Mouse (Mus musculus) kidney, embryonic 16.5 days (tissue): Measurements from ENCODE around the gene Arid3c. TPM values are rescaled to one million over a fixed set of nuclear protein-coding genes. Genes with fewer than 3 reads are reported as not detected.

Source experiments
- ATAC-seq: fragments of 200-750 bp; cut with Nextera tagmentation; 2 replicates; pipeline ENCODE4 v1.8.0; 2017; ENCODE audit warnings: moderate TSS enrichment; ENCODE audit not compliant: low FRiP score, low TSS enrichment
- H3K27ac ChIP-seq: fragments of 300-500 bp; sonication (generic); 2 replicates; pipeline ENCODE4 v1.5.1; 2014; ENCODE audit warnings: low read length
- H3K27me3 ChIP-seq: fragments of 300-500 bp; sonication (generic); 2 replicates; pipeline ENCODE4 v1.6.1; 2014; ENCODE audit warnings: low read length, control low read depth, mixed read lengths; ENCODE audit not compliant: insufficient read depth
- H3K36me3 ChIP-seq: fragments of 300-500 bp; sonication (generic); 2 replicates; pipeline ENCODE4 v1.6.1; 2014; ENCODE audit warnings: low read length, control low read depth, mixed read lengths; ENCODE audit not compliant: insufficient read depth
- H3K4me1 ChIP-seq: fragments of 300-500 bp; sonication (generic); 2 replicates; pipeline ENCODE4 v1.6.1; 2014; ENCODE audit warnings: low read length, control low read depth, mixed read lengths; ENCODE audit not compliant: insufficient read depth
- H3K4me2 ChIP-seq: fragments of 300-500 bp; sonication (generic); replicated peaks from 2 replicates; pipeline ENCODE4 v1.6.1; 2014; ENCODE audit warnings: low read depth, low read length
- H3K4me3 ChIP-seq: fragments of 300-500 bp; sonication (generic); 2 replicates; pipeline ENCODE4 v1.5.1; 2014; ENCODE audit warnings: mild to moderate bottlenecking, low read length
- H3K9ac ChIP-seq: fragments of 300-500 bp; sonication (generic); replicated peaks from 2 replicates; pipeline ENCODE4 v1.6.1; 2014; ENCODE audit warnings: low read length
- H3K9me3 ChIP-seq: fragments of 300-500 bp; sonication (generic); 2 replicates; pipeline ENCODE4 v1.6.1; 2016; ENCODE audit warnings: low read length, control low read depth
- WGBS: fragments of 180-500 bp; shearing (Covaris S2); extraction: QIAGEN DNeasy Blood & Tissue Kit; methylation state at CpG from one replicate; pipeline ENCODE4 v1.1.7; 2014; 5-methylcytosine and 5-hydroxymethylcytosine counted together
- polyA plus RNA-seq: library from polyadenylated mRNA; unstranded; fragments of >200 nt; fragmentation: Nextera tagmentation; extraction: Ambion mirVana; gene quantifications from 2 replicates; pipeline ENCODE4 v1.2.1, GENCODE M21; 2015

Arid3c gene
- polyA plus RNA-seq, 1 experiment from 2014 or later = not detected

DNA sequence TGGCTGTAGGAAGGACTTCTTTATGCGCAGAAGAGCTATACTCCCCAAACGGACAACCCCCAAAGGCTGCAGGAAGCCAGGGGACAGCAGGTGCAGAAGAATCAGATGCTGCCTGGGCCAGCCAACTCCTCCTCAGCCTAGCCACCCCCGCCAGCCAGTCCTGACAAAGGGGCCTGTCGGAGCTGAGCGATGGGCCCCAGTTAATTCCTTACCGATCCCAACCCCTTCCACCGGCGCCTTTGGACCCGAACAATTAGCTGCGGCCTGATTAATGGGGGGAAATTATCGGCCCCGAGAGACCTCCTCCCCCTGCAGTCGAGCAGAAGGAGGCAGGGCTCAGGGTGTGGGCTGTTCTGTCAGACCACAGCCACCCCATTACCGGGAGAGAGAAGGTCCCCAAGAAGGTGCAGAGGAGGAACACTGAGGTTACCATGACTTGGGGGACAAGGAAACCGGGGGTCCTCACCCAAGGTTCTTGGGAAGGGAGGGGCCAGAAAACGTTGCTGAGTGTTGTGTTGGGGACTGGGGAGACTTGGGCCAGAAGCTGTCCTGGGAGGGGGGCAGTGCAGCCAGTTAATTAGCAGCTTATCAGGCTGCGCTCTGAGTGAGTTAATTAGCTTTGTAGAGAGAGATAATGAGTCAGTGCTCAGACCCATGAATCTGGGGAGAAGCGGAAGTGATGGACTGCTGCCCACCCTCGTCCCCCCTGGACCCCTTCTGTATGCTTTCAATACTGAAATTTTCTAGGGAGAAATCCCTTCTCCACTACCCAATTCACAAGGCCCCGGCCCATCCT, 3.9 kb downstream of the Arid3c start:
- H3K9me3 ChIP-seq = no peaks in the 10 kb centered on the region
- peak overlapping the region; percentile 4; the same call in 1 of the 2 replicates for H3K4me2 ChIP-seq
- H3K4me3 ChIP-seq = no peak overlapping the region
- 15% methylated on average over 20 of the region's 20 CpGs for WGBS
- no peak overlapping the region for H3K27ac ChIP-seq
- no peak for ATAC-seq
- H3K4me1 ChIP-seq = peaks cover 27% of the 10 kb centered on the region
- no peak overlapping the region for H3K9ac ChIP-seq
- peaks cover 80% of the 10 kb centered on the region for H3K27me3 ChIP-seq
- H3K36me3 ChIP-seq = no peaks in the 10 kb centered on the region

GRCm38 (mm10) chr4:41722918-41723351, 8.0 kb downstream of the Arid3c start, which contains the start of gene Dctn3:
Gene Dctn3, minus strand, starts transcription at chr4:41723170.
- 0% methylated on average over 27 of the region's 27 CpGs for WGBS

GRCm38 (mm10) chr4:41716834-41717233, 14.1 kb downstream of the Arid3c start:
- ATAC-seq = no peak
- H3K36me3 ChIP-seq = peaks cover 32% of the 10 kb centered on the region
- 78% methylated on average over 6 of the region's 6 CpGs for WGBS

More at GRCm38 (mm10) chr4:41722918-41723351, 8.0 kb downstream of the Arid3c start, which contains the start of gene Dctn3:
- Histone ChIP-seq H3K4me1 (peaks cover 22% of the 10 kb centered on the region), H3K4me3 (peak within 1 kb of the TSS; percentile 81), H3K9ac (peak within 1 kb of the TSS; percentile 84), H3K27me3 (peaks cover 44% of the 10 kb centered on the region), H3K9me3 (no peaks in the 10 kb centered on the region), H3K4me2 (peak within 1 kb of the TSS; percentile 88), H3K27ac (no peak within 1 kb of the TSS), H3K36me3 (peaks cover 17% of the 10 kb centered on the region)
- ATAC-seq = peak; percentile 95

DNA sequence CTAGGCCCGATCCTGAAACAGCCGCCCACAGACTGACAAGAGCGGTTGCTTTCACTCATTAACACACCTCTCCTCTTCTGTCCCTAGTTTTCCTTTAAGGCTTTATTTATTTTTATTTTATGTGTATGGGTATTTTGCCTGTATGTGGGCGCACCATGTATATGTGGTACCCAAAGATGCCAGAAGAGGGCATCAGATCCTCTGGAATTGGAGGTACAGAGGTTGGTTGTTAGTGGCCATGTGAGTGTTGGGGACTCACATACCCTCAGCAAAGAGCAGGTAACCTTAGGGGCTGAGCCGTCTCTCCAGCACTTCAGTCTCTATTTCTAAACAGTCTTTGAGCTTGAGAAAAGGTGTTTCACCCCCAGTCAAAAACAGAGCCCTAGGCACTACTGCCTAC, 15.3 kb downstream of the Arid3c start:
- no peaks in the 10 kb centered on the region for H3K9me3 ChIP-seq
- H3K4me2 ChIP-seq = no peak overlapping the region
- no peaks in the 10 kb centered on the region for H3K27me3 ChIP-seq
- H3K27ac ChIP-seq = no peak overlapping the region
- no peak overlapping the region for H3K4me3 ChIP-seq
- no peak for ATAC-seq
- peaks cover 32% of the 10 kb centered on the region for H3K36me3 ChIP-seq
- H3K4me1 ChIP-seq = peaks cover 27% of the 10 kb centered on the region
- no peak overlapping the region for H3K9ac ChIP-seq
- WGBS = 84% methylated on average over 5 of the region's 5 CpGs

More at GRCm38 (mm10) chr4:41716834-41717233, 14.1 kb downstream of the Arid3c start:
- Histone ChIP-seq H3K9me3 (no peaks in the 10 kb centered on the region), H3K4me2 (no peak overlapping the region), H3K27ac (no peak overlapping the region), H3K4me1 (peaks cover 20% of the 10 kb centered on the region), H3K9ac (no peak overlapping the region), H3K27me3 (no peaks in the 10 kb centered on the region), H3K4me3 (no peak overlapping the region)

GRCm38 (mm10) chr4:41715082-41715481, 15.9 kb downstream of the Arid3c start:
- H3K9me3 ChIP-seq = no peaks in the 10 kb centered on the region
- no peaks in the 10 kb centered on the region for H3K27me3 ChIP-seq
- H3K4me3 ChIP-seq = no peak overlapping the region
- no peak for ATAC-seq
- 77% methylated on average over 8 of the region's 8 CpGs for WGBS
- H3K4me2 ChIP-seq = no peak overlapping the region
- H3K27ac ChIP-seq = no peak overlapping the region
- H3K9ac ChIP-seq = no peak overlapping the region
- peaks cover 27% of the 10 kb centered on the region for H3K4me1 ChIP-seq
- H3K36me3 ChIP-seq = peaks cover 32% of the 10 kb centered on the region

- H3K27me3 ChIP-seq = no peaks in the 10 kb centered on the region
- H3K36me3 ChIP-seq = peaks cover 28% of the 10 kb centered on the region
- ATAC-seq = no peak
- H3K9ac ChIP-seq = peak overlapping the region; percentile 81; the same call in 1 of the 2 replicates
- H3K4me2 ChIP-seq = peak overlapping the region; percentile 86
- peak overlapping the region; percentile 67 for H3K4me3 ChIP-seq
- H3K27ac ChIP-seq = no peak overlapping the region
- no peaks in the 10 kb centered on the region for H3K9me3 ChIP-seq
- WGBS = 12% methylated on average over 8 of the region's 8 CpGs
- H3K4me1 ChIP-seq = peaks cover 27% of the 10 kb centered on the region
These were observed 16.7 kb downstream of the Arid3c start for GRCm38 (mm10) chr4:41714276-41714675.

GRCm38 (mm10) chr4:41713197-41714067, 17.5 kb downstream of the Arid3c start, which contains the start of gene Rpp25l:
Gene Rpp25l, minus strand, starts transcription at chr4:41713534.
- under 1% methylated on average over 61 of the region's 61 CpGs for WGBS

DNA sequence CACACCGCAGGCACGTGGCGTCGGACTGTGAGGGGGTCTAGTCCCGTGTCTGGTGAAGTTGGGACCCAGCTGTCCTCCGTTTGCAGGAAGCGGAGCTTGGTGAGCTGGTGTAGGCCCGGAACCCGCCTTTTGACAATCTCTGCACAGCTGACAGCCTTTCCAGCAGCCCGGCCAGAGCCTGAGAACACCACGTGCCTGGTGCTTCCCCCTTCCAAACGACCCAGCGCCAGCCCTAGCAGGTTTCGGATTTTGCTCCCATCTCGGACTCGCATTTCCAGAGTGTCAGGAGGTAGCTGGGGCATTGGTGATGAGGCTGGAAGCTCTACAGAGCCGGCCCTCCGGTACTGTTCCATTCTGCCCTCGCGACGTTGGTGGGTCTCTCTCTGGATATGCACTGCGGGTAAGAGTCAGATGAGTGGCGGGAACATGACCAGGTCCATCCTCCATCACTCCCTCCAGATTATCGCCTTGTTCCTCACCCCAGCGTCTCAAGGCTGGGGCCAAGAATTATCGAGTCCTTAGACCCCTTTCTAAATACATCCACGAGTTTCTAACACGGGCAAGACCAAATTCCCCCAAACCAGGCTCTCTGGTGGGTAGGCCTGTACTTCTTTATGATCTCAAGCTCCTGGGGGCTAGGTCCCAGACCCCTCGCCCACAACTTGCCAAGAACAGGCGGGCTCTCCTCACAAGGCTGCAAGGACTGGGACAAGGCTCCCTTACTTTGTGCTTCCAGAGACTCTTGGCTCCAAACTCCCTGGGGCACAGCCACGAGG, 18.3 kb downstream of the Arid3c start:
- H3K36me3 ChIP-seq = peaks cover 11% of the 10 kb centered on the region; the same call in 1 of the 2 replicates
- peak overlapping the region; percentile 81 for H3K9ac ChIP-seq
- H3K4me2 ChIP-seq = peak overlapping the region; percentile 86
- peaks cover 33% of the 10 kb centered on the region for H3K4me1 ChIP-seq
- 34% methylated on average over 31 of the region's 31 CpGs for WGBS
- H3K27me3 ChIP-seq = no peaks in the 10 kb centered on the region
- peak overlapping the region; percentile 56 for H3K27ac ChIP-seq
- H3K4me3 ChIP-seq = peak overlapping the region; percentile 67
- ATAC-seq = peak; percentile 13; the same call in 1 of the 2 replicates
- H3K9me3 ChIP-seq = no peaks in the 10 kb centered on the region

More at GRCm38 (mm10) chr4:41713197-41714067, 17.5 kb downstream of the Arid3c start, which contains the start of gene Rpp25l:
- Histone ChIP-seq H3K36me3 (peaks cover 20% of the 10 kb centered on the region; the same call in 1 of the 2 replicates), H3K4me2 (peak within 1 kb of the TSS; percentile 86), H3K27ac (peak within 1 kb of the TSS; percentile 56), H3K9ac (peak within 1 kb of the TSS; percentile 81), H3K4me3 (peak within 1 kb of the TSS; percentile 67), H3K4me1 (peaks cover 27% of the 10 kb centered on the region), H3K27me3 (no peaks in the 10 kb centered on the region), H3K9me3 (no peaks in the 10 kb centered on the region)
- ATAC-seq = peak; percentile 68
